Mouse (Mus musculus) T-helper 2 cell (primary cell): ENCODE measurements at regions not wholly inside any gene's neighbourhood (a gene's known extent, or its start where the extent isn't known, plus 50 kb on each side); places are given as distances from the start of the nearest gene placed in this dataset.

ENCODE experiments used
- in situ Hi-C: fragments of 300-600 bp; cut with MboI, MseI; formaldehyde crosslinking; loops from one replicate; pipeline ENCODE4 v1.15.1; 2025; ENCODE audit warnings: high pct_unique_total_duplicates

GRCm38 (mm10) chr13:37149961-37150360 is 99.9 kb upstream of the F13a1 start:
- in situ Hi-C loops = no loop called here

GRCm38 (mm10) chr13:37149066-37149781 is 99.2 kb upstream of the F13a1 start:
- in situ Hi-C loops = no loop called here

DNA sequence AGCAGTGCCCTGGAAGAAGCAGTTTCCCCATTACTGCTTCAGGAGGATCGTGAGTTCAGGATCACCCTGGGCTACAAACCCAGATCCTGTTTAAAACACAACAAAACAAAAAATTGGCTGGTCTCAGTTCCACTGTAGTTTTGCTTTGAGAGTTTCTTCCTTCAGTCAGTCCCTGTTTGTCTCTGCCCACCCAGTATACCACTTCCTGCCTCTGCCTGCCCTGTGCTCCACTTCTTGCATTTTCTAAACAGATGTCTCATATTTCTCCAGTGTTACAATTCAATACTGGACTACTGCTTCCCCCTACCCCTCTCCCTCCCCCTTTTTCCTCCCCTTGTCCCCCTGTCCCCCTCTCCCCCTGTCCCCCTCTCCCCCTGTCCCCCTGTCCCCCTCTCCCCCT is 98.6 kb upstream of the F13a1 start:
- in situ Hi-C loops = no loop called here

DNA sequence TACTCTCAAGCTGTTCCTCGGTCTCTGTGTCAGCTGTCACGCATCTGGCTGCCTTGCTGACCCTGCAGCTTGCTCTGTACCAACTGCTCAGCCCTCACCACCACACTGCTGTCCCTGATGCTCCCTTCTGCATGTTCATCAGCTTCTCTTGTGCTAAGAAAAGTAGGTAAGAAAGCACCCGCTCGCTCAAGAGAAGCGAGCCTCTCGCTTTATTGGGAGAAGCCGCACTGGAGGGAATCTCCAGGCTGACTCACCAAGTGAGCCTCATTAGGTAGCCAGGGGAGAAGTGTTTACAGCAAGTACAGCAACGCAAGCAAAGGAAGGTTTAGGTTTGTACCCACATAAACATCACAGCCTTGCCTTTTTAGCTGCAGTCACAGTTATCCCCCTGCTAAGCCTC is 97.7 kb upstream of the F13a1 start:
- in situ Hi-C loops = no loop called here

DNA sequence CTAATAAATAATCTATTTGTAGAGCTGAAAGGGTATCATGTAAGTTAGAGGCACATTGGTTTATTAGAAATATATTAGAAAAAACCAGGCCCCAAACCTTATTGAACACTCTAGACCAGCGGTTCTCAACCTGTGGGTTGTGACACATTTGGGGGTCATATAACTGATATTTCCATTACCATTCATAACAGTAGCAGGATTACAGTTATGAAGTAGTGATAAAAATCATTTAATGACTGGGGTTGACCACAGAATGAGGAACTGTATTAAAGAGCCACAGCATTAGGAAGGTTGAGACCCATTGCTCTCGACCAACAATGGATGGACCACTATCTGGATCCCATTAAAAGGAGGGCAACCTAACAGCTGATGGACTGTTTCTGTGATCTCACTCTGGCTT is 92.8 kb upstream of the F13a1 start:
- in situ Hi-C loops = loop anchor here (5.0 kb wide), 1 partner anchor 174 kb away; no protein-coding TSS in a partner anchor

DNA sequence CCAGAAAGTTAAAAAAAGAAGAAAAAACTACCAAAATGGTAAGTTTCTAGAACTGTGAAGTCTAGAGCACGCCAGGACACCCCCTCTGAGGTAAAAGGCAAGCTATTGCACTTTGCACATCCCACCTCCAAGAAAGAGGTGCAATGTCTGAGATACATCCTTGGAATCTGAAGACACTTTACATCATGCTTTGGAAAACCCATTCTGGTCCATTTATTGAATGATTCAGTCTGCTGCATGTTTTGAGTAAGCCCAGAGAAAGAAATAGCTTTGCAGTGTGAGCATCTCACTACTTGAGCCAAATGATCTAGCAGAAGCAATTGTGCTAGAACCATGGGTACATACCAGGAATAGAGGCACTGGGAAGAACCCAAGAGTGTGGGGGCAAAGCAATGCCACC is 85.1 kb upstream of the F13a1 start:
- in situ Hi-C loops = no loop called here

GRCm38 (mm10) chr13:37134518-37134917 is 84.5 kb upstream of the F13a1 start:
- in situ Hi-C loops = no loop called here

- in situ Hi-C loops = no loop called here
Observed at GRCm38 (mm10) chr13:37130637-37131036, 80.6 kb upstream of the F13a1 start.

DNA sequence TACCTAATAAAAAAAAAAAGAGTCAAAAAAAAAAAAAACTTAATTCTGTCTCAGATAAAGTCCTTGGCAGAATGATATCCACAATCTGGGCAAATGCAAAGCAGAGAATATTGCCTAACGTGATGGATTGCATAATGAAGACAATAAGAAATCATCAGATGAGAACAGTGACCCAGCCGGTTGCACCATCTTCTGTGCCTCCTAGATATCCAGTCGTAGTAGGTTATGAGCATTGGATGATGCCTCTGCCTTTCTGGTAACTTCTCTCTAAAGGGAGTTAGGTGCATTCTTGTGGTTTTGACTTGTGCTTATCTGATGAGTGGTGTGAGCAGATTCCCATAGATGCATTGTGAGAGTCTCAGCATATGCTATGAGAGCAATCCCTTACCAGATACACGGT is 71.6 kb upstream of the F13a1 start:
- in situ Hi-C loops = loop anchor here (25.0 kb wide), 1 partner anchor 1109 kb away; no protein-coding TSS in a partner anchor

DNA sequence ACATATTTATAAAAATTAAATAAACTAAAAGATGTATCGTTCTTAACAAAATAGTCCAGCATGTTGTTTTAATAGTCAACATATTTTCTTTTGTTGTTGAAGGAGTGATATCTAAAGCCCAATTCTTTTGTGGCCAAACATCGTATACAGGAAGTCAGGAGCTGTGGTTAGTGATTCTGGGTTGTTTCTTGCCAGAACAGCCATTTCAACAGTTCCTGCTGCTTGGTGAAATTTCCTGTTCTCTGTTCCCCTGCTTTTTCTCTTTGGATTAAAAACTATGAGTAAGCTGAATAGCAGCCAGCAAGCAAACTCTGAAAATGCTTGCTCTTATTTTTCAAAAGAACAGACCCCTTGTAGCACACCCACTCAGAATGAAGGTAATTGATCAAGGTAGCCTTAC is 70.2 kb upstream of the F13a1 start:
- in situ Hi-C loops = loop anchor here (25.0 kb wide), 1 partner anchor 1108 kb away; no protein-coding TSS in a partner anchor

DNA sequence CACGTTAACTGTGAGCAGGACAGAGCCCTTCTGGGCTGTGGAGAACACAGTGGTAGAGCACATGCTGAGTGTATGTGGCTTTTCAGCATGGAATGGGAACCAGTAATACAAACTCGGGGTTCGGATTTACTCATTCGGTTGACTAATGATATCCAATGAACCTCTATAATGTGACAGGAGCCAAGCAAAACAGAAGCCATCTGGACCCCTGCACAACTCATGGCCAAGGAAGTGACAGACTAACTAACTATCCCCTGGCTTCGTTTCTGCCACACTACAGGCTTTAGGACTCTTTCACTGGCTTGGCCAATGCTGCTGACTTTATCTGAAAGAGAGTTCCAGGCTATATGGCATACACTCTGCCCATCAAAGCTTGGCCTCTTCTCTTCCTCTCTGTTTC is 64.3 kb upstream of the F13a1 start:
- in situ Hi-C loops = loop anchor here (25.0 kb wide), 1 partner anchor 1102 kb away; no protein-coding TSS in a partner anchor

DNA sequence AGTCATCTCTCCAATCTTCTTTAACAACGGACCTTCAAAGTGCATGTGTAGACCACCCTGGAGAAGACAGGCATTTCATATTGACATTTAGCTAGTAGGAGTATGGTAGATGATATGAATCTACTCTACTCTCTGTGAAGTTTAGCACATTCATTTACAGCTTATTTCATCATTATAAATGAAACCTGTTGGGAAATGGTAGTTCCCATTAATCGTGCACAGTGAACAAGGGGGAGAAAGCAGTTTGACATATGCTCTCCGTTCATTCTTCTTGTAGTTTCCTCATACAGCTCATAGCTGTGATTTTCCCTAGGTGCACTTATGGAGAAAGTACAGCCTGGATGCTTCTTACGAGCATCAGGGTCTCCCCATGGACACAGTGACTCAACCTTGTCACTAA is 61.7 kb upstream of the F13a1 start:
- in situ Hi-C loops = loop anchor here (25.0 kb wide), 1 partner anchor 1099 kb away; no protein-coding TSS in a partner anchor

DNA sequence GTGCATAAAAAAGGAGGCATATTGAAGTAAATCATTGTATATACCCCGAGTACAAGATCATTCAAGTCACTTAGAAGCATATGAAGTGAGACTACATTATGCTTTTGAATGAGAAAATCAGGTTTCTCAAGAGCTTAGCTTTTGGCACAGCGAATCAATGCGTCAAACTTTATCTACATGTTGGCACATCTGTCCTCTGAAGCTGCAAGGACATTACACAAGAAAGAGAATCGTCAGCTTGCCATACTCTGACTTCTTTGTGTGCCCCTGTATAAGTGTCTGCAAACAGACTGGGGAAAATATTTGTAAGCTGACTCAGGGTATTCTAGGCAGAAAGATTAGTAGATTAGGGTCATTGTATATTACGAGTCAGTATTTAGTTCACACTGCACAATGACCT is 57.7 kb upstream of the F13a1 start:
- in situ Hi-C loops = loop anchor here (25.0 kb wide), 1 partner anchor 1095 kb away; no protein-coding TSS in a partner anchor

DNA sequence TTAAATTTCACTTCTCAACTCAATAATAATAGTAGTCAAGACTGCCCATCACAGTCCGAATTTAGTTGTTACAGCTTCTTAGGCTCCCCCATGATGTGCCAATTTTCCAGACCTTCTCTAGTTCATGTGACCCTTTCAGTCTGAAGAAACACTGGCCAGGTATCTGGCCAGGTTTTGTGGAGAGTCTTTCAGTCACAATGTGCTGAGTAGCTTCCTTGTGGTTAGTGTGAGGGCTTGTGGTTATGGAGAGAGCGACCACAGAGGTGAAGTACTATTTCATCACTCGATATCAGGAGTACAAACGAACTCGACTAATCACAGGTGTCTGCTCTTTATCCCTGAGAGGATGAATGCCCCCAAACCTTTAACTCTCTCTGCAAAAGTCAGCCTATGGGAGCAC is 56.0 kb upstream of the F13a1 start:
- in situ Hi-C loops = loop anchor here (25.0 kb wide), 1 partner anchor 1094 kb away; no protein-coding TSS in a partner anchor

DNA sequence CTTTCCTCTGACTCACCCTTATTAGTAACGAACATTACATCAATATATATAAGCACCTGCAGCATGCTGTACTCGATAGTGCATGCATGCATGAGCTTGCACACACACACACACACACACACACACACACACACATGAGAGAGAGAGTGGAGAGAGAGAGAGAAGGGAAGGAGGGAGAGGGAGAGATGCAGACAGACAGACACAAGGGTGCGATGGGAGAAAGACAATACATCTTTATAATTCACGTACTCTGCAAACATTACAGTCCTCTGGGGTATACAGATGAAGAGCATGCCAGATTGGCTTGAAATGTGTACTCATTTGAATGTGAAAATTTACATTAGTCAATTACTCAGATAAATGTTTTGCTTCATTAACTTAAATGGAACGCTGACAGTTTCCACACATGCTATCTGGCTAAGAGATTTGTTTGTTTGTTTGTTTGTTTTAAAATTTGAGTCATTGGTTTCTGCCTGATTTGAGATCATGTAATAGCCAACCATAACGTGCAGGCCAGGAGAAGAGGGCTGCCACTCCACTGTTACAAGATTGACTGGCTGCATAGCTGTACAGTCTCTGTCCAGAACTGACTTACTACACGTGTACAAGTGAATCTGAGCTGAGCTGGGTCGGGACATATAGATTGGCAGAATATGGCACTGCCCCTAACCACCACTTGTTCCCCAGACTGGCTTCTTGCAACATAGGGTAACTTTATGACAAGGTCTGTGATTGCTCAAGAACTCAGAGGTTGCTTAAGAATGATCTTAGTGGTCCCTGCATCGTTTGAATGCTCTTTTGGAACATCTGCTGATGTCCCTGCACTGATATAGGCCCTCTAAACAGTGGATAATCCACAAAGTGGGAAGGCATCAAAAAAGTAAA is 54.6 kb upstream of the F13a1 start:
- in situ Hi-C loops = loop anchor here (25.0 kb wide), 1 partner anchor 1092 kb away; no protein-coding TSS in a partner anchor

GRCm38 (mm10) chr13:37103741-37104296 is 53.8 kb upstream of the F13a1 start:
- in situ Hi-C loops = loop anchor here (25.0 kb wide), 1 partner anchor 1092 kb away; no protein-coding TSS in a partner anchor

DNA sequence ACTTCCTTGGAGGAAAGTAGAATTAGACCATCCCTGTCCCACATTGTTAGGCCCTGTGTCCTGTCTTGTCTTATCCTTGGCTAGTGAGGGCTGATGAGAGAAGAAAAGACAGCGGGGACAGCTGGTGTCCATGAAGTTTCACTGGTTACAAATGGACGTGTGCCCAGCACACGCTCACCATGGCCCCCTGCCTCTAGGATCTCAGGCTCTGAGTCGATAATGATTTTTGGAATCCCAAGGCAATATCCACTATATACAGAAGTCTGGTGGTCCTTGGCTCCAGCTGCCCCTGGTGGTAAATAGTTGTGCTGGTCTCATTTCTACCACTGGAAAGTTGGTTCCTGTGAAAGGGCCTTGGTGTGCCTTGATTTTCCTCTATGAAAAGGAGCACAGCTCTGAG is 51.7 kb upstream of the F13a1 start:
- in situ Hi-C loops = loop anchor here (25.0 kb wide), 1 partner anchor 1089 kb away; no protein-coding TSS in a partner anchor
